Comparison of ENCODE assay signal across 7 mouse cellular contexts in genomic region chrX:41910981-41911380, GRCm38 (mm10). TPM values are rescaled to one million over a fixed set of nuclear protein-coding genes. Genes with fewer than 3 reads are reported as not detected.
DNase-seq lines count a peak whose midpoint lies in the region; ATAC-seq and TF ChIP-seq lines count a peak whose summit lies in the region.

No protein-coding gene starts in this region.

- peak overlapping the region; percentile 68 for H3K9ac ChIP-seq in forebrain, embryonic 15.5 days (replicated peaks)
- H3K9ac ChIP-seq in intestine, embryonic 16.5 days (ENCODE audit: low read depth, low read length), result peak overlapping the region; percentile 74
- H3K9ac ChIP-seq in lung, embryonic 15.5 days, result peak overlapping the region; percentile 61

- ATAC-seq in forebrain, embryonic 15.5 days (replicated peaks), result peak; percentile 29
- ATAC-seq in intestine, embryonic 16.5 days, result peak; percentile 68
- peak; percentile 69; the same call in 1 of the 2 replicates for ATAC-seq in lung, embryonic 15.5 days (ENCODE audit: borderline replicate concordance, extremely low read depth, low FRiP score, low TSS enrichment)

- no peak for TF ChIP-seq CTCF in spleen, adult 2 months (IDR thresholded peaks at IDR 0.05; ENCODE audit: extremely low read depth, insufficient read depth, insufficient read length, insufficient replicate concordance)

- DNase-seq in 3134 (ENCODE audit: extremely low read depth, insufficient read length, low spot score), result peak; percentile 69
- DNase-seq in CD4-positive helper T cell, adult 2 months (ENCODE audit: low read depth, low spot score), result peak; percentile 30
- DNase-seq in cerebellum, adult 11-12 months, result peak; percentile 25
- DNase-seq in spleen, adult 2 months (ENCODE audit: low read depth in 1 of 2, low spot score in 2 of 2), result no peak

- WGBS in forebrain, embryonic 15.5 days, result 10% methylated on average over 23 of the region's 24 CpGs
- WGBS in intestine, embryonic 16.5 days, result 13% methylated on average over 24 of the region's 24 CpGs
- 18% methylated on average over 24 of the region's 24 CpGs for WGBS in lung, embryonic 15.5 days
- WGBS in spleen, adult 2 months, result 26% methylated on average over 24 of the region's 24 CpGs

- TF ChIP-seq POLR2A in spleen, adult 2 months (IDR thresholded peaks at IDR 0.05; ENCODE audit: low read depth, low read length), result no peak

- no peaks in the 10 kb centered on the region for H3K9me3 ChIP-seq in forebrain, embryonic 15.5 days
- H3K9me3 ChIP-seq in intestine, embryonic 16.5 days (ENCODE audit: control insufficient read depth, low read length), result no peaks in the 10 kb centered on the region
- no peaks in the 10 kb centered on the region for H3K9me3 ChIP-seq in lung, embryonic 15.5 days

- H3K27ac ChIP-seq in forebrain, embryonic 15.5 days (replicated peaks), result peak overlapping the region; percentile 91
- peak overlapping the region; percentile 83 for H3K27ac ChIP-seq in intestine, embryonic 16.5 days (ENCODE audit: low read length)
- H3K27ac ChIP-seq in lung, embryonic 15.5 days, result peak overlapping the region; percentile 90
- H3K27ac ChIP-seq in spleen, adult 2 months (ENCODE audit: insufficient read depth, low read length), result peak overlapping the region; percentile 77

- peak overlapping the region; percentile 70 for H3K4me3 ChIP-seq in forebrain, embryonic 15.5 days
- H3K4me3 ChIP-seq in intestine, embryonic 16.5 days (ENCODE audit: low read length), result peak overlapping the region; percentile 65
- H3K4me3 ChIP-seq in lung, embryonic 15.5 days, result peak overlapping the region; percentile 64
- peak overlapping the region; percentile 71 for H3K4me3 ChIP-seq in spleen, adult 2 months (ENCODE audit: extremely low read depth, insufficient read depth, insufficient read length)

- H3K27me3 ChIP-seq in forebrain, embryonic 15.5 days, result no peaks in the 10 kb centered on the region
- no peaks in the 10 kb centered on the region for H3K27me3 ChIP-seq in intestine, embryonic 16.5 days (replicated peaks; ENCODE audit: control insufficient read depth, insufficient read depth, low read length)
- no peaks in the 10 kb centered on the region for H3K27me3 ChIP-seq in lung, embryonic 15.5 days
- no peaks in the 10 kb centered on the region for H3K27me3 ChIP-seq in spleen, adult 2 months (ENCODE audit: control insufficient read depth, insufficient read depth, low read length)

- no peaks in the 10 kb centered on the region for H3K36me3 ChIP-seq in forebrain, embryonic 15.5 days
- H3K36me3 ChIP-seq in intestine, embryonic 16.5 days (ENCODE audit: control insufficient read depth, insufficient read depth, low read length), result no peaks in the 10 kb centered on the region
- no peaks in the 10 kb centered on the region for H3K36me3 ChIP-seq in lung, embryonic 15.5 days
- H3K36me3 ChIP-seq in spleen, adult 2 months (ENCODE audit: control insufficient read depth, insufficient read depth, low read length), result no peaks in the 10 kb centered on the region

- peak overlapping the region; percentile 58 for H3K4me2 ChIP-seq in forebrain, embryonic 15.5 days (replicated peaks)
- peak overlapping the region; percentile 51 for H3K4me2 ChIP-seq in intestine, embryonic 16.5 days (ENCODE audit: low read depth, low read length)
- H3K4me2 ChIP-seq in lung, embryonic 15.5 days, result peak overlapping the region; percentile 56

- H3K4me1 ChIP-seq in forebrain, embryonic 15.5 days, result peaks cover 10% of the 10 kb centered on the region
- no peaks in the 10 kb centered on the region for H3K4me1 ChIP-seq in intestine, embryonic 16.5 days (ENCODE audit: control insufficient read depth, insufficient read depth, low read length)
- H3K4me1 ChIP-seq in lung, embryonic 15.5 days, result no peaks in the 10 kb centered on the region
- H3K4me1 ChIP-seq in spleen, adult 2 months (ENCODE audit: control insufficient read depth, insufficient read depth, insufficient read length), result peaks cover 2% of the 10 kb centered on the region; the same call in 1 of the 2 replicates

RNA-seq across cellular contexts. Expression of gene Thoc2, which starts 9.5 kb away (rescaled TPM):
- polyA plus RNA-seq in forebrain, embryonic 15.5 days (2015; fragmentation: Nextera tagmentation; extraction: Ambion mirVana), result 97.1 and 111 TPM in 2 replicates
- 52.1 and 61.4 TPM in 2 replicates for polyA plus RNA-seq in intestine, embryonic 16.5 days (2015; fragmentation: Nextera tagmentation; extraction: Ambion mirVana)
- polyA plus RNA-seq in lung, embryonic 15.5 days (2015; fragmentation: Nextera tagmentation; extraction: Ambion mirVana), result 73.6 and 80.9 TPM in 2 replicates
- polyA plus RNA-seq in spleen, adult 2 months (2012; rRNA removed), result 3.9 and 4.4 TPM in 2 replicates

Comparison
In these comparisons a context has a peak if more than half of its experiments do, and no peak if none do; other contexts are left out.
1. DNase-seq: peak in 3134 (single experiment), CD4-positive helper T cell, adult 2 months (single experiment) and cerebellum, adult 11-12 months (single experiment); none in spleen, adult 2 months (0 of 2).
2. Peak in every context shown above with its lines, with median percentiles within 50 percentile points of each other: ATAC-seq, H3K27ac ChIP-seq, H3K4me2 ChIP-seq, H3K4me3 ChIP-seq and H3K9ac ChIP-seq.